Comparison of ENCODE assay signal across 8 mouse cellular contexts in genomic region chr14:25767725-25768203, GRCm38 (mm10). TPM values are rescaled to one million over a fixed set of nuclear protein-coding genes. Genes with fewer than 3 reads are reported as not detected.
DNase-seq lines count a peak whose midpoint lies in the region; ATAC-seq and TF ChIP-seq lines count a peak whose summit lies in the region.

No protein-coding gene starts in this region.

- TF ChIP-seq CTCF in hindbrain, postnatal 0 days (IDR thresholded peaks at IDR 0.05; ENCODE audit: low read depth): no peak
- TF ChIP-seq CTCF in liver, embryonic 14.5 days (IDR thresholded peaks at IDR 0.05; ENCODE audit: low read depth): no peak

- intact Hi-C loops in heart, postnatal 10 days (cut with DNase I): loop anchor here (2.0 kb wide), 1 partner anchor 59 kb away; no protein-coding TSS in a partner anchor

- WGBS in embryonic facial prominence, embryonic 14.5 days: 4% methylated on average over 6 of the region's 6 CpGs
- 26% methylated on average over 6 of the region's 6 CpGs for WGBS in hindbrain, postnatal 0 days
- 9% methylated on average over 6 of the region's 6 CpGs for WGBS in liver, embryonic 14.5 days (ENCODE audit: insufficient replicate concordance)

- ATAC-seq in embryonic facial prominence, embryonic 14.5 days (ENCODE audit: low read depth): no peak
- no peak for ATAC-seq in hindbrain, postnatal 0 days
- ATAC-seq in liver, embryonic 14.5 days (ENCODE audit: insufficient read depth): no peak

- peak overlapping the region; percentile 90 for H3K4me2 ChIP-seq in embryonic facial prominence, embryonic 14.5 days (ENCODE audit: low read depth, low read length)
- peak overlapping the region; percentile 98 for H3K4me2 ChIP-seq in hindbrain, postnatal 0 days (ENCODE audit: low read depth, low read length)
- peak overlapping the region; percentile 81 for H3K4me2 ChIP-seq in liver, embryonic 14.5 days (ENCODE audit: low read depth)

- H3K27me3 ChIP-seq in embryonic facial prominence, embryonic 14.5 days (replicated peaks; ENCODE audit: control insufficient read depth, insufficient read depth, low read length): no peaks in the 10 kb centered on the region
- H3K27me3 ChIP-seq in hindbrain, postnatal 0 days (ENCODE audit: insufficient read depth, low read length): no peaks in the 10 kb centered on the region
- peaks cover 6% of the 10 kb centered on the region; the same call in 1 of the 2 replicates for H3K27me3 ChIP-seq in liver, embryonic 14.5 days (ENCODE audit: control insufficient read depth, insufficient read depth, low read length)

- H3K4me1 ChIP-seq in embryonic facial prominence, embryonic 14.5 days (ENCODE audit: control insufficient read depth, insufficient read depth, low read length): peaks cover 33% of the 10 kb centered on the region
- peaks cover 4% of the 10 kb centered on the region; the same call in 1 of the 2 replicates for H3K4me1 ChIP-seq in hindbrain, postnatal 0 days (ENCODE audit: insufficient read depth, low read length)
- peaks cover 0 to 9% of the 10 kb centered on the region in 2 experiments; a peak in 2 of 4 replicates for H3K4me1 ChIP-seq in liver, embryonic 14.5 days (replicated peaks; ENCODE audit: control insufficient read depth in 2 of 2, insufficient read depth in 2 of 2, low read length in 1 of 2)

- no peak for TF ChIP-seq EP300 in liver, embryonic 14.5 days (IDR thresholded peaks at IDR 0.05; ENCODE audit: low read depth)

- H3K9ac ChIP-seq in embryonic facial prominence, embryonic 14.5 days (ENCODE audit: low read depth, low read length): peak overlapping the region; percentile 86
- peak overlapping the region; percentile 74 for H3K9ac ChIP-seq in hindbrain, postnatal 0 days (replicated peaks; ENCODE audit: low read length)
- peak overlapping the region; percentile 58 for H3K9ac ChIP-seq in liver, embryonic 14.5 days (replicated peaks)

- no peaks in the 10 kb centered on the region for H3K9me3 ChIP-seq in embryonic facial prominence, embryonic 14.5 days (ENCODE audit: control insufficient read depth, low read length)
- H3K9me3 ChIP-seq in hindbrain, postnatal 0 days (ENCODE audit: low read length): no peaks in the 10 kb centered on the region
- H3K9me3 ChIP-seq in liver, embryonic 14.5 days (ENCODE audit: control insufficient read depth, low read length): no peaks in the 10 kb centered on the region

- peak; percentile 98 for DNase-seq in heart, adult 11 months
- no peak for DNase-seq in heart, postnatal 10 days
- DNase-seq in embryonic facial prominence, embryonic 14.5 days (ENCODE audit: low spot score): peak; percentile 35
- no peak for DNase-seq in hindbrain, postnatal 0 days (ENCODE audit: low spot score)
- no peak for DNase-seq in liver, embryonic 14.5 days (ENCODE audit: low read depth in 3 of 3, low spot score in 3 of 3)
- DNase-seq in skeletal muscle tissue, adult 2 months (ENCODE audit: low read depth, low spot score): peak; percentile 68
- no peak for DNase-seq in ovary, postnatal 10 days (ENCODE audit: low spot score)
- DNase-seq in cerebellum, adult 11-12 months: no peak

- H3K4me3 ChIP-seq in embryonic facial prominence, embryonic 14.5 days (ENCODE audit: low read depth, low read length): peak overlapping the region; percentile 78
- peak overlapping the region; percentile 68 for H3K4me3 ChIP-seq in hindbrain, postnatal 0 days (ENCODE audit: low read length)
- H3K4me3 ChIP-seq in liver, embryonic 14.5 days (ENCODE audit: insufficient read depth in 1 of 2, low read depth in 2 of 2, low read length in 2 of 2): peak overlapping the region; percentile 65 to 69

- peak overlapping the region; percentile 92 for H3K27ac ChIP-seq in embryonic facial prominence, embryonic 14.5 days (replicated peaks; ENCODE audit: low read depth, low read length)
- peak overlapping the region; percentile 90 for H3K27ac ChIP-seq in hindbrain, postnatal 0 days
- H3K27ac ChIP-seq in liver, embryonic 14.5 days: no peak overlapping the region

- H3K36me3 ChIP-seq in embryonic facial prominence, embryonic 14.5 days (ENCODE audit: control insufficient read depth, insufficient read depth, low read length): no peaks in the 10 kb centered on the region
- no peaks in the 10 kb centered on the region for H3K36me3 ChIP-seq in hindbrain, postnatal 0 days (ENCODE audit: insufficient read depth, low read length)
- H3K36me3 ChIP-seq in liver, embryonic 14.5 days (replicated peaks; ENCODE audit: control insufficient read depth, insufficient read depth, low read depth): no peaks in the 10 kb centered on the region

RNA-seq across cellular contexts. Expression of gene Zcchc24, which starts 1.1 kb away (rescaled TPM):
- total RNA-seq in heart, postnatal 10 days (2021): 10 to 100 TPM; 51.8 to 60.1 TPM
- polyA plus RNA-seq in embryonic facial prominence, embryonic 14.5 days (2014; fragmentation: Nextera tagmentation; extraction: Ambion mirVana): 45.6 and 48.1 TPM in 2 replicates
- 34.4 and 39.3 TPM in 2 replicates for total RNA-seq in hindbrain, postnatal 0 days (2014; rRNA removed)
- polyA plus RNA-seq in hindbrain, postnatal 0 days (2015; fragmentation: Nextera tagmentation; extraction: Ambion mirVana): 19.7 and 20.4 TPM in 2 replicates
- polyA plus RNA-seq in liver, embryonic 14.5 days (2012; rRNA removed): 5.1 and 5.7 TPM in 2 replicates
- 5.7 and 6.6 TPM in 2 replicates for polyA plus RNA-seq in liver, embryonic 14.5 days (2014; fragmentation: Nextera tagmentation; extraction: Ambion mirVana)

Comparison
In these comparisons a context has a peak if more than half of its experiments do, and no peak if none do; other contexts are left out.
1. DNase-seq: peak in heart, adult 11 months (single experiment), embryonic facial prominence, embryonic 14.5 days (single experiment) and skeletal muscle tissue, adult 2 months (single experiment); none in heart, postnatal 10 days (0 of 2), hindbrain, postnatal 0 days (single experiment), liver, embryonic 14.5 days (0 of 3), ovary, postnatal 10 days (single experiment) and cerebellum, adult 11-12 months (single experiment).
2. Peak in every context shown above with its lines, with median percentiles within 50 percentile points of each other: H3K4me2 ChIP-seq, H3K4me3 ChIP-seq and H3K9ac ChIP-seq.